Mouse (Mus musculus) layer of hippocampus, postnatal 14 days (tissue): ENCODE results near the gene Metap1d. TPM values are rescaled to one million over a fixed set of nuclear protein-coding genes. Genes with fewer than 3 reads are reported as not detected.

Source experiments
- DNase-seq, 2 experiments: peaks; one replicate each; pipeline ENCODE4 v3.0.0; 2021 to 2022; ENCODE audit warnings: low spot score in 2 of 2, mixed read lengths in 1 of 2
- total RNA-seq, 2 experiments: library from RNA; stranded (reverse); gene quantifications; 2 replicates each; pipeline ENCODE4 v1.2.3; 2021

The Metap1d gene
- total RNA-seq, 2 experiments from 2014 or later: 23.3 to 25.0 TPM

DNA sequence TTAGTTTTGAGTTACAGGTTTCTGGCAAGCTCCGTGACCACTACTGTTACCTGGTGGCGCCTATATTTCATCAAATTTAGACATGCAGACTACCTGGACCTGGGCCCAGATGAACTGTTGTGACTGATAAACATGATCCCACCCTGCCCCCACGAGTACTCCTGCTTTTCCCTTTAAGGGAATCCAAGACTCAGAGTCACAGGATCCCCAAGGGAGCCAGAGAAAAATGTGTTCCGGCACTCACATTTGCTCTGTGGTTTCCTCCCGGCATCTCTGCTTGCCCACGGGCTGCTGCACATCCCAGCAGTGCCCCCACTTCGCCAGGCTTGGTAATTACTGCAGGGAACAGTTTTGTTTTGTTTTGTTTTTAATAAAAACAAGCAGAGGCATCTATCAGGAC, 21.3 kb downstream of the Metap1d start:
- DNase-seq: no peak

DNA sequence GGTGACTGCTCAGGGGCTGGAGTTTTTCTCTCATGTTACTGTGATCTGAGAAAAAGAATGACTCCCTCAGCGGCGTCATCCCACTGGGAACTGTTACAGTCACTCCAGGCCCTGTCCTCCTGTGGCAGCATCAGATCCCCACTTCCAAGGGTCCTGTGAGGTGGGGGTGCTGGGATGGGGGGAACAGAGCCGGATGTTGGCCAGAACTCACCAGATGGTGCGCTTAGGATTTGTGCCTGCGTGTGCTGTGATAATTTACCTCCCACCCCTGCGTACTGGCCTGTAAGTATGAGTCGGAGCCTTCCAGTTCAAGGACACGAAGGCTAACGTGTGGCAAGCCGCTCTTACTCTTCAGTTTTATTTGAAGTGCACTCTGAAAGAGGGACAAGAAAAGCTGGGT, 22.2 kb downstream of the Metap1d start:
- no peak for DNase-seq

DNA sequence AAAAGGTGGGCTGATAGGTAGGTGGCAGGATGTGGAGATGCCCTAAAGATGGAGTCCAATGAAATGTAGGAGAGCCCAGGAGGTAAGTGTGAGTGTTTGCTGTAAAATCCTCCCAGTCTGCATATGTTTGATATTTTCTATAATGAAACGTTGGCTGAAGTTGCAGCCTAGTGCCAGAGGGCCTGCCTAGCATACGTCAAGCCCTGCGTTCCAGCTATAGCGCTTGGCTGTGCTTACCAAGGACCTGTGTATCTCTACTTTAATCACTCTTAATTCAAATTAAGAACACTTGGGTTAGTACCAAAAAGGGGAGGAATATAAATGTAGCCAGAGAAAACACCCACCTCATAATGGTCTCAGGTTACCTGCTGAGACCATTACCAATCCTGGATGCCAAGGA, 22.7 kb downstream of the Metap1d start:
- no peak for DNase-seq

DNA sequence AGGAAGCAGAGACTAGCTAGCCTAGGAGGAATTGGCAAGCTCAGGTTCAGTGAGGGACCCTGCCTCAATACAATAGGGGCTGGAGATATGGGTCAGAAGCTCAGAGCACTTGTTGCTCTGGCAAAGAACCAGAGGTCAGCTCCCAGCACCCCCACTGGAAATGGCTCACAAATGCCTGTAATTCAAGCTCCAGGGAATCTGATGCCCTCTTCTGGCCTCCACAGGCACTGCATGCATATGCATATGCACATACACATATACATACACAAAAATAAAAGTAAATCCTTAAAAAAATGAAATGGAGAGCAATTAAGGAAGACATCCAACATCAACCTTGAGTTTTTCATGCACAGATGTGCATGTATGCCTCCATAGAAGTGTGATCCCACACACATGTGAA, 24.7 kb downstream of the Metap1d start:
- DNase-seq: no peak

DNA sequence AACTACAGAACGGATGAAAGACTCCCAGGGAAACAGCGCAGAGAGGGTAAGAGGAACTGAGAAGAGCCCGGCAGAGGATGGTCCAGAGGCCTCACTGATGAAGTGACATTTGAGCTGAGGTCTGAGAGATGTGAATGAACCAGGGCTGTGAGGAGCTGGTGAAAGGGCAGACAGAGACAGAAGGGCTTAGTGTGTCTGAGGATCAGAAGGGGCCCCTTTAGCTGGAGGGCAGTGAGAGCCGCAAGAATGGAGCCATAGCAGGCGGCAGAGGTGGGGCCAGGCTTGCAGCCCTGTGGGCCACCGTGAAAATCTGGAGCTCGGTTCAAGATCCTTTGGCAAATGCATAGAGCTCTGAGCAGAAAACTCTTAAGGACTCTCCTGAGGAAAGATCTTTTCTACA, 26.8 kb downstream of the Metap1d start:
- DNase-seq: no peak

DNA sequence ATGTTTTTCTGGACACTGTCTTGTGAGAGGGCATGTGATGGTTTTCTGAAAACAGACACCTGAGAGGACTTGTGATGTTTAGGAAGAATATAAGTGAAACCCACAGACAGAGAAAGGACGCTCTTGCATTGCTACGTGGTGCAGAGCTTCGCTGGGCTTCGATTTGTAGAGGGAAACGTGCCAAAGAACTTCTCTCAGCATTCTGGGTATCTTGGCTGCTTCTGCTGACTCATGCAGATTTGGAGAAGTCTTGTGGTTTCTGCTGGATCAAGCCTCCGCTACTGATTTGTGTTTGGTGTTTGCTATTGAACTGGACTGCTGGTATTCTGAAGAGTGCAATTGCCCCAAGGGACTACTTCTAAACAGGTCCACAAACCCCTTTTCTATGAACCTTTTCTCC, 28.7 kb downstream of the Metap1d start:
- no peak for DNase-seq

DNA sequence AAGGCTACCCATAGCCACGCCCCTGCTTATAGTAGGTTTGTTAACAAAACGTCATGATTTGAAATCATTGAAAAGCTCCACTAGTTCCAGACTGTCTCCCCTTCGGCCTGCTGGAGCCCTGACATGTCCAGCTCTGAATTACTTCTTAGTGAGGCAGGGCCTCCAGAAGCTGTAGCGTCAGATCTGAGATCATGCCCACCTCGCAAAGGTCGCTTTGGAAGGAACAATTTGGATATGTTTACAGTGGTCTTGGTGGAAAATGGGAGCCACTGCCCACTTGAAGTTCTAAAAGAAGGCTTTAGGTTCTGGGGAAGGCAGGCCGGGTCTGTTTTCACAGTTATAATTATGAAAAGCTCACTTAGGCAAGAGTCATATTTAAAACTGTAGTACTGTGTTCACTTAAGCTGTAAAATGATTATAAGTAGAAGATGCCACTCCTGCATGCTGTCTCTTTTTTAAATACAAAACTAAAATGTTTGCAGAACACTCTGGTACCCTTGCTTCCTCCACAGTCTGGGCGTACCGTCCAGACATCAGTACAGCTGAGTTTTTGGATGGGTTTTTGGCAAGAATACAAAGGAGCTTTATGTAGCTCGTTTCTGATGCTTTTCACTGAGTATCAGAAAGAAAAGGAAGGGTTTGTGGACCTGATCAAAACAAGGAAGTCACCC, 30.1 kb downstream of the Metap1d start:
- no peak for DNase-seq

DNA sequence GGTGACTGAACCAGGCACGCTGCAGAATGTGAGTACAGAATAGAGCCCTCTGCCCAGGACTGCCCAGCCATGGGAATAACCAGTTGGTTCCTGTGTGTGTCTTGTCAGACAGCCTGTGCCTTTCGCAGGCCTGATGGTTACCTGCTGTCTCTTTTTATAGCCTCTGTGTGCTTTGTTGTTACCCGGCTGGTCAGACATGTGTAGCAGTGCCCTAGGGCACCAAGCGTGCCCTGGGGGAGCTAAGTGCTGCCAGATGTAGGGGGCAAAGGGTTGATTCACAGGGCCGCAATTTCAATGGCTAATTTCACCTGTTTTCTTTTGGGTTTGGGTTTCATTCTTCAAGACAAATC, 30.6 kb downstream of the Metap1d start:
- no peak for DNase-seq

DNA sequence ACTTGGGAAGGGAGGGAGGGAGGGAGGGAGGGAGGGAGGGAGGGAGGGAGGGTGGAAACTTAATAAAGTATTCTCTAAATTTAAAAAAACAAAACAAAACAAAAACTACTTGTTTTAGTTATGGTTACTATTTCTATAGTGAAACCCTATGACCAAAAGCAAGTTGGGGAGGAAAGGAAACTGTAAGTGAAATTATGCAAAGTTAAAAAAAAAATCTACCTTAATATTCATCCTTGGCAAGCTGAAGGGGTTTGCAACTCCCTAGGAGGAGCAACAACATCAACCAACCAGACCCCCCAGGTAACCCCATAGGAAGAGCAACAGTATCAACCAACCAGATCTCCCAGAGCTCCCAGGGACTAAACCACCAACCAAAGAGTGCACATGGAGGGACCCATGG, 38.2 kb downstream of the Metap1d start:
- DNase-seq: no peak

DNA sequence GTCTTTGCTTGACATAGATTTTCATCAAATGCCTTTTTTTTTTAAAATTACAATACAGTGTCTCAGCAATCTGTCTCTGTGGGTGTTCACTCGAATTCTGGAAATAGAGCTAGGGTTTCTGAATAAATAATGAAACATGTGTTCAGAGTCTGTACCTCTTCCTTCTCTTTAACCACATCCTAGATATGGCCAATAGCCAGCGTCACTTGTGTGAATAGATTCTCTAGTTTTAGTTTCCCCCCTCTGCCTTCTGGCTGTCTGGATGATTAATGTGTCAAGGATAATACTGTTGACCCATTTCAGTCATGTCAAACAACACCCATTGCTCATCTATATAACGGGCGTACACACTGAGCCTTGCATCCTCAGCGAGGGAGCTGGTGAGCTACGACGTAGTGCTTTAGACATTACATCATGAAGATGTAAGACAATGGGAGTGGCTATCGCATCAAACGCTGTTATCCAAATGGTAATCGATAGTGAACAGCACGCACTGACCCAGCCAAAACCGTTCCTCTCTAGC, 40.1 kb downstream of the Metap1d start:
- peak in 1 of 2 experiments; percentile 21 for DNase-seq

DNA sequence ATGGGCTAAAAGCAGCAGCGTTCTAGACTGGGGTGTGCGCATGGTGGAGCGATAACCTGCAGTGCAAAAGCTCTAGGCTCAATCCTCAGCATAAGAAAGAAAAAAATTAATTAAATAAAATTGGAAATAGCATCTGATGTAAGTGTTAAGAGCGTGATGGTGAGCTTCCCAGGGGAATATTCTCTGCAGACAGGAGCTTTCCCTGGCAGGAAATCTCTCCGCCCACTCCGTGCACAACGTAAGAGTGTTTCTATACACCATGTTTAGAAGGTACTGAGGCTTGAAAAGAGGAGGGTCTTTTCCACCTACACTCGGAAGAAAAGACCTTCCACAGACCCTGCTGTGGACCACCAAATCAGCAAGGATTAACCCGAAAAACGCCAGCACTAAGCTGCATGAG, 41.4 kb downstream of the Metap1d start:
- no peak for DNase-seq

DNA sequence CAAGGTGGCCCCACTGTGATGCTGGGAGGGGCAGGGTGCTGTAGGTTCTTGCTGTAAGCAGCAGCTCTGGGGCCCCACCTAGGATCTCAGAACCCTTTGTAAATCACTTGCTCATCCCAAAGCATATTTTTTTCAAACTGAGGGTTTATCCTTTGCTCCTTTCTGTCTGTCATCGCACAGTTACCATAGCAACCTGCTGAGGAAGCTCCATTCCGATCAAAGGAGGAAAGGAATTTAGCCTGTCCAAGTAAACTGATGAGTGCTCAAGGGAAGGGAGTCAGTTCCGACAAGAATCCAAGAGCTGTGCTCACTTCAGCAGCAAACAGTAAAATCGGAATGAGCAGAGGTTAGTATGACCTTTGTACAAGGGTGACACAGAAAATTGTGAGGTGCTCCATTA, 41.9 kb downstream of the Metap1d start:
- no peak for DNase-seq

DNA sequence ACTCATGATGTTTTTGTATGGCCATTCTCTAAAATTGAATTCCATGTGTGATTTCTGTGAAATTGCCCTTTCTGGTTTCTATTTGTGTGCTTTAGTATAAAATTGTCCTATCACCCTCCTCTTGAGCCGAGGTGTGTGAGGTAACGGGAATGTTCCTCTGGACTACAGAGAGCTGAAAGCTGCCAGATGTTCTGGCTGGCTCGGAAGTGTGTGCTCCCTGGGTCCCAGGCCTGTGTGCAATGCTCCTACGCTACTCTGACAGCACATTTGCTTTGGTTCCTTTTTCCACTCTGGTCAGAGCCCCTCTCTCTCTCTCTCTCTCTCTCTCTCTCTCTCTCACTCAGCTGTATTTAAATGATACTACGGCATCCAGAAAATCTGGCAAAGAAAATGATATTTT, 44.1 kb downstream of the Metap1d start:
- DNase-seq: no peak

DNA sequence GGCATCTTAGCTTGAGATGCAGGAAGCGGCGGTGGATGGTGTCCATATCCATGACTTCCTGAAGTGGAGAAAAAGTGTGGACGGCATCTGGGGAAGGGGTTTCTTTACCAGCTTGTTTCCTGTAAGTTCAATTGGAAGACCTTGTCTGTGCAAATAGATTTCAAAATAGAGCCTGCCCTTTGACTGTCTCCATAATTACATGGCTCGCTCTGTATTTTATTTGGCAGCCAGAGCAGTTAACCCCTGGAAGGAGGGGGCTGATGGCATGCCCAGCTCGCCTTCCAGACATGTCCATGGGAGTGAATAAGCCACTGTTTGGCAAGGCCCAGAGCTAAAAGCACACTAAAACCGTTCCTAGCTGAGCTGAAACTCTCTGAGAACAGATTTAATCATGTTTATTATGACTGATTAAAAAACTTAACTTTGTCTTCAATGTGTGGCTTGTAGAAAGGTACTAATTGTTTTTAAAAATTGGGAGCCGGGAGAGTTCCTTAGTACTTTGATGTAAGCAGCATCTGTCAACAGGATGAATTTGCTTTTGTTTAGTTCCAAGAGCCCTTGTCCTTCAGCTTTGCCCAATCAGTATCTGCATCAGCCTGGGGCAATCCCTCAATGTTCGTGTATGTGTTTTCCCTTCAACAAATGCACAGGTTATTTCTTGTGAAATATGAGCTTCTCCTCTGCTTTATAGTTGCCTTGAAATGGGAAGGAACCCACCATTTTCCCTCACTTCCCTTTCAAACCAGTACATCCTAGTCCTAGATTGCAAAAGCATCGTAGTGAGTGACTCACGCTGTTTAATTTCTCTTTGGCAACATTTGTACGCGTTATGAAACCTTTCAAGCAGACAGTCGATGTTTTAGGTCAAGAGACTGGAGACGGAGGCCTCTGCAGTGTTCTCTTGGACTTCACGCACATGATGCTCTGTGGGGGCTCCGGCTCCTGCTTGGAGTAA, 46.5 kb downstream of the Metap1d start:
- no peak for DNase-seq

DNA sequence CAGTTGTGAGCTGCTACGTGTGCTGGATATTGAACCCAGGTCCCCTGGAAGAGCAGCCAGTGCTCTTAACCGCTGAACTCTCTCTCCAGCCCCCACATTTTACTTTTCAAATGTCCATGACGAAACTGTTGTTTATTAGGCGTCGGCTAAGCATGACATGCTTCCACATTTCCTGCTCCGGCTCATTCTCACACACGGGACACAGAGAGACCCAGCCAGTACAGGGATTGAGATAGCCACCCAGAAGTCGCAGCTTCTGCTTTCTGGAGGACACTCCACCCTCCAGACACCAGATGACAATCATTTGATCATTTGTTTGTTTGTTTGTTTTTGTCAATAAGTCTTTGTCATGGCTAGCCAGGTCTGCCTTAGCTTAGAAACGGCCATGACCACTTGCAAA, 51.8 kb downstream of the Metap1d start:
- DNase-seq: no peak

DNA sequence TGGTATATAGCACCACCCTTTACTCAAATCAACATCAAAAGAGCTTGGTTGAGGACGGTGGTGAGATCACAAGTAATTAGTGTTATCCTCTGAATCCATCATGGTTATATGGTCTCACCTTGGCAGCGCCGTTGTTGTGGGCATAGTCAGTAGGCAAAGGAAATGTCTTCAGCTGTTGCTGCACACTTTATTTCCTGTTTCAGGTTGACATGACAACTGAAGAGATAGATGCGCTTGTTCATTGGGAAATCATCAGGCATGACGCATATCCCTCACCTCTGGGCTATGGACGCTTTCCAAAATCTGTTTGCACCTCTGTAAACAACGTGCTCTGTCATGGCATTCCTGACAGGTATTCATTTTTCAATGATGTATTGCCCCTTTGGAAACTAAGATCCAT, 58.1 kb downstream of the Metap1d start:
- no peak for DNase-seq

DNA sequence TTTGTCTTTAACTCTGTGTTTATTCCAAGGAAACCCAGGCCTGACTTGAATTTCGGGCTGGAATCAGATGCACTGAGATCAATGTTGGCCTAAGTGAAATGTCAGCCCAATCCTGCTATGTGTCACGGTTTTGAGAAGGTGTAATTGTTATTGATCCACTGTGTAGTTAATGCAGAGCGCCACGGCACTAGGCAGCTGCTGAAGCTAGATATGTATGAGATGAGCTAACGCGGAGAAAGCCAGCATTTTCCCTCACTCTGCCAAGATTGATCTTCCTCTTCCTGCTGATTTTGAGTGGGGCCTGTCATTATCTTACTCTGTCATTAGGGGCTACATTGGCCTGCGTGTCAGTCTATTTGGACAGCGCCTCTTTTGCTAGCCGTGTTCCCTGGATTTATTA, 59.2 kb downstream of the Metap1d start:
- DNase-seq: no peak

DNA sequence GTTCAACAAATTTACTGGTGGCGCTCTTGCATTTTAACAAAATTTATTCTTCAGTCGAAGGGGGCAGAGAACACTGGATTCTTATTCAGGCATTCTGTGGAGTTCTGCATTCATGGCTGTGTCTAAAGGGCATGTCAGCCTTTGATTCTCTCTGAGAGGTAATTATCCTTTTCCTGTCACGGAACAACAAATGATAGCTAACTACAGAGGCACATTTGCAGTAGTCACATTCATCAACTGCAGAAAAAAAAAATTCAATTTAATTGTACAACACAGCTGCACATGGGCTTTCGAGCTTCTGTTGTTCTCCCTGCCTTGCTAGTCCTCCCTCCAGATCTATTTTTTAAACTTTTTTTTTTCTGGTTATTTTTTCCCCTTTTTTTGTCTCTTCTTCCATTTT, 63.9 kb downstream of the Metap1d start:
- no peak for DNase-seq

DNA sequence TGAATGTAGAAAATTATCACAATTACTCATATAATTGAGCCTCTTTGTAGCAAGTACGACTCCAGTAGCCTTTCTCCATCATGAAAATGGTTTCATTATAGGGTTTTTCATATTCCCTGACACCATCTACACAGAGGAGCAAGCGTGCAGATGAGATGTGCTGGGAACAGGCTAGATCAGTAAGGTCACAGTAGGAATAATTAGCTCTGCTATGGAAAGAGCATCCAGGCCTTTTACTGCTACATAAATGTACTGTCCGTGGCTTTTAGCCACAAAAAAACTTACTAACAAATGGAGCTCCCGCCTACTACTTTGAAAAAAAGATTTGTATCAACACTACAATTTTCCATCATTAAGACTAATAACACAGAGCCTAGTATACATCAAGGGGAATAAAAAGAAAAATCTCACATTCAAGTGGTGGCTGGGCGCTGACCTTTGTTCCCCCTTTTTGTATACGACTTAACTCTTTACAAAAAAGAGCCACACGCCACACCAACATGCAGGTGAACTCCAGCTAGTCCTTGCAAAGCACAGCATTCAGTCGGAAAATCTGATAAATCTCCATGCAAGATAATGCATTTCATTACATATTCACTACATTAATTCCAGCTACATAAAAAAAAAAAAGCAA, 64.5 kb downstream of the Metap1d start:
- DNase-seq: no peak

DNA sequence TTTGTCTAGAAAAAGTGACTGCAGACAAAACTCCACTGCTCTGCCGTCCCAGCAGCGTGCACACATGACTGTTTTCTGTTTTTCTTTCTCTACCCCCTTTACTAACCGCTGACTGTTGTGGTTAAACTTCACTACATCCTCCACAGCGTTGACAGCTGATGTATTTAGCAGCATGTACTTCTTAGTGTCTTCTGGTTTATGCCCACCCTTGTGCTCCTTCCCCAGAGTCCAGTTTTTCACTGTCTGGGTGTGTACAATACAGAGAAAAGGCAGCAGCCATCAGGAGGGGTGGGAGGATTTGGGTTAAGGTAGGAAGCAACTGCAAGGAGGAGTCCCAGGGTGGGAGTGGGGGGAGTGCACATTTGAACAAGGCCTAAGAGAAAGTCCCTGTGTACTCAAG, 69.8 kb downstream of the Metap1d start:
- no peak for DNase-seq

DNA sequence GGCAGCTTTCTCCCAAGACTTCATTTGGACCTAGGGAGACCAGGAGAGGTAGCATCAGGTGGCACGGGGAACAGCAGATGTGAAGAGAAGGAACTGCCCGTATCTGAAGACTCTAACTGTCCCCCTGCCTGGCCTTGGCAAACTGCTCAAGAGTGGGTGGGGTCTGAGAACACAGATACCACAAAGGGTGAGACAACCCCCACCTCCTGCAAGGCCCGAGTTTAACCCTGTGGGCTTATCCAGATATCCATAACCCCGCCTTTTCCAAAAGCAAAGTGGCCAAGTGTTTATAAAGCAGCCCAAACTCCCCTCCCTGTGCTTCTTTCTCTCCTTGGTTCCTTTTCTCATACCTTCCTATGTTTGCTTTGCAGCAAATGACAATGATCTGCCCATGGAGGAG, 70.4 kb downstream of the Metap1d start:
- DNase-seq: no peak

DNA sequence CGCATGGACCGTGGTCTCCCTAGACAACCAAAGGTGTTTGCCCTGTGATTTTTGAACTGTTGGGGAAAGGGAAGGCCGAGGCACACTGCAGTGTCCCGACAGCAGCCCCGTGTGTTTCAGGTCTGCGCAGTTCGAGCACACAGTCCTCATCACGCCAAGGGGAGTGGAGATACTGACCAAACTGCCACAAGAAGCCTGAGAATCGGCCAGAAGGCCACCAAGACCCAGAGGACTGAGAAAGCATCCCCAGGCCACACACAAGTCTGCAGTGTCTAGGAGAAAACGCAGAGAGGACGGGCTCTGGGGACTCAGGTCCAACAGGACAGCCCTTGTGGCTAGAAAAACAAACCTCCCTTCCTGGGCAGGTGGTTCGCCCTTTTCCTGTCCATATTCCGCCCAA, 71.7 kb downstream of the Metap1d start:
- no peak for DNase-seq
